Mouse (Mus musculus): Measurements from ENCODE around the gene Kalrn.

- TF ChIP-seq CTCF (IDR thresholded peaks at IDR 0.05; ENCODE audit: low read depth) = no peak
- TF ChIP-seq EP300 (IDR thresholded peaks at IDR 0.05; ENCODE audit: low read depth) = no peak
These were observed 438.3 kb downstream of the Kalrn start for GRCm38 (mm10) chr16:34135074-34135473.

All from heart, postnatal 0 days (tissue).